8 mouse cellular contexts compared by ENCODE assay signal in genomic region chr3:95317414-95318080, GRCm38 (mm10). TPM values are rescaled to one million over a fixed set of nuclear protein-coding genes. Genes with fewer than 3 reads are reported as not detected.
A peak's percentile ranks its signal among the peaks of the same experiment; 100 is the strongest.
DNase-seq lines count a peak whose midpoint lies in the region; ATAC-seq and TF ChIP-seq lines count a peak whose summit lies in the region.

No protein-coding gene starts in this region.

- peak overlapping the region; percentile 21 for H3K9ac ChIP-seq in heart, adult 2 months (ENCODE audit: low read depth, low read length)
- H3K9ac ChIP-seq in liver, embryonic 14.5 days (replicated peaks): no peak overlapping the region; the same call in 1 of the 2 replicates
- no peak overlapping the region for H3K9ac ChIP-seq in neural tube, embryonic 12.5 days

- peaks cover 8% of the 10 kb centered on the region; the same call in 1 of the 2 replicates for H3K36me3 ChIP-seq in heart, adult 2 months (ENCODE audit: control insufficient read depth, insufficient read depth, low read length)
- H3K36me3 ChIP-seq in liver, embryonic 14.5 days (replicated peaks; ENCODE audit: control insufficient read depth, insufficient read depth, low read depth): peaks cover 32% of the 10 kb centered on the region
- H3K36me3 ChIP-seq in neural tube, embryonic 12.5 days: peaks cover 28% of the 10 kb centered on the region

- TF ChIP-seq EP300 in heart, adult 2 months (IDR thresholded peaks at IDR 0.05; ENCODE audit: insufficient read depth, low read depth, low read length): no peak
- TF ChIP-seq EP300 in liver, embryonic 14.5 days (IDR thresholded peaks at IDR 0.05; ENCODE audit: low read depth): no peak

- WGBS in heart, adult 2 months: 15% methylated on average over 12 of the region's 12 CpGs
- WGBS in liver, embryonic 14.5 days (ENCODE audit: insufficient replicate concordance): 30% methylated on average over 12 of the region's 12 CpGs
- 25% methylated on average over 12 of the region's 12 CpGs for WGBS in neural tube, embryonic 12.5 days

- no peak overlapping the region for H3K4me3 ChIP-seq in heart, adult 2 months
- no peak overlapping the region for H3K4me3 ChIP-seq in liver, embryonic 14.5 days (ENCODE audit: insufficient read depth in 1 of 2, low read depth in 2 of 2, low read length in 2 of 2)
- H3K4me3 ChIP-seq in neural tube, embryonic 12.5 days: no peak overlapping the region

- no peaks in the 10 kb centered on the region for H3K27me3 ChIP-seq in heart, adult 2 months (ENCODE audit: control insufficient read depth, insufficient read depth, low read length)
- H3K27me3 ChIP-seq in liver, embryonic 14.5 days (ENCODE audit: control insufficient read depth, insufficient read depth, low read length): no peaks in the 10 kb centered on the region
- no peaks in the 10 kb centered on the region for H3K27me3 ChIP-seq in neural tube, embryonic 12.5 days (replicated peaks)

- no peak for TF ChIP-seq POLR2A in heart, adult 2 months (IDR thresholded peaks at IDR 0.05; ENCODE audit: insufficient read depth, low read depth, low read length)

- peak overlapping the region; percentile 99 for H3K4me2 ChIP-seq in liver, embryonic 14.5 days (ENCODE audit: low read depth)
- H3K4me2 ChIP-seq in neural tube, embryonic 12.5 days (replicated peaks): peak overlapping the region; percentile 32; the same call in 1 of the 2 replicates

- peak; percentile 22; the same call in 1 of the 2 replicates for ATAC-seq in common myeloid progenitor, adult 5-6 weeks (replicated peaks; ENCODE audit: low read depth, poor library complexity, severe bottlenecking)
- no peak for ATAC-seq in liver, embryonic 14.5 days (ENCODE audit: insufficient read depth)
- ATAC-seq in neural tube, embryonic 12.5 days (ENCODE audit: low FRiP score, low read depth): no peak

- H3K27ac ChIP-seq in heart, adult 2 months: peak overlapping the region; percentile 36
- H3K27ac ChIP-seq in liver, embryonic 14.5 days: peak overlapping the region; percentile 1; the same call in 1 of the 2 replicates
- H3K27ac ChIP-seq in neural tube, embryonic 12.5 days: no peak overlapping the region

- no peaks in the 10 kb centered on the region for H3K9me3 ChIP-seq in liver, embryonic 14.5 days (ENCODE audit: control insufficient read depth, low read length)
- H3K9me3 ChIP-seq in neural tube, embryonic 12.5 days: no peaks in the 10 kb centered on the region

- peak; percentile 73 for DNase-seq in 416B (ENCODE audit: low read depth)
- DNase-seq in MN1 (ENCODE audit: low spot score): peak; percentile 72
- peak; percentile 56 to 67 for DNase-seq in heart, adult 2 months
- peak; percentile 86 for DNase-seq in kidney, adult 9 months
- peak in 1 of 3 experiments; percentile 42 for DNase-seq in liver, embryonic 14.5 days (ENCODE audit: low read depth in 3 of 3, low spot score in 3 of 3)
- DNase-seq in thymus, postnatal 0 days (ENCODE audit: low spot score): peak; percentile 61

- no peaks in the 10 kb centered on the region for H3K79me2 ChIP-seq in heart, adult 2 months (replicated peaks; ENCODE audit: control insufficient read depth, insufficient read depth, low read length)

- peaks cover 14% of the 10 kb centered on the region for H3K4me1 ChIP-seq in heart, adult 2 months (ENCODE audit: control insufficient read depth, insufficient read depth, low read length)
- H3K4me1 ChIP-seq in liver, embryonic 14.5 days (replicated peaks; ENCODE audit: control insufficient read depth in 2 of 2, insufficient read depth in 2 of 2, low read length in 1 of 2): peaks cover 34 to 47% of the 10 kb centered on the region in 2 experiments
- H3K4me1 ChIP-seq in neural tube, embryonic 12.5 days: peaks cover 27% of the 10 kb centered on the region

- peak; percentile 83 for TF ChIP-seq CTCF in heart, adult 2 months (IDR thresholded peaks at IDR 0.05)
- TF ChIP-seq CTCF in liver, embryonic 14.5 days (IDR thresholded peaks at IDR 0.05; ENCODE audit: low read depth): peak; percentile 92

- intact Hi-C loops in heart, adult 2 months (cut with DNase I): no loop called here

RNA-seq across cellular contexts. Expression of gene Cers2, which starts 3.0 kb away (rescaled TPM):
- 94.9 and 102 TPM in 2 replicates for total RNA-seq in common myeloid progenitor, adult 5-6 weeks (2017)
- 10 to 100 TPM; 35.3 to 39.3 TPM for total RNA-seq in heart, adult 2 months (2021)
- 65.6 and 69.1 TPM in 2 replicates for polyA plus RNA-seq in heart, adult 2 months (2012; rRNA removed)
- 55.1 and 63.8 TPM in 2 replicates for polyA plus RNA-seq in liver, embryonic 14.5 days (2012; rRNA removed)
- polyA plus RNA-seq in liver, embryonic 14.5 days (2014; fragmentation: Nextera tagmentation; extraction: Ambion mirVana): 80.2 and 88.2 TPM in 2 replicates
- polyA plus RNA-seq in neural tube, embryonic 12.5 days (2016; fragmentation: Nextera tagmentation; extraction: Ambion mirVana): 104 and 110 TPM in 2 replicates
- polyA plus RNA-seq in thymus, postnatal 0 days (2015; fragmentation: Nextera tagmentation; extraction: Ambion mirVana): 120 and 126 TPM in 2 replicates

RNA-seq across cellular contexts. Expression of gene Anxa9, which starts 10.6 kb away (rescaled TPM):
- 5.9 and 12.1 TPM in 2 replicates for total RNA-seq in common myeloid progenitor, adult 5-6 weeks (2017)
- under 1 TPM; 0.59 to 0.68 TPM for total RNA-seq in heart, adult 2 months (2021)
- 1.1 and 1.6 TPM in 2 replicates for polyA plus RNA-seq in heart, adult 2 months (2012; rRNA removed)
- polyA plus RNA-seq in liver, embryonic 14.5 days (2012; rRNA removed): 2.5 and 2.6 TPM in 2 replicates
- 2.8 and 3.8 TPM in 2 replicates for polyA plus RNA-seq in liver, embryonic 14.5 days (2014; fragmentation: Nextera tagmentation; extraction: Ambion mirVana)
- 0.94 and 1.2 TPM in 2 replicates for polyA plus RNA-seq in neural tube, embryonic 12.5 days (2016; fragmentation: Nextera tagmentation; extraction: Ambion mirVana)
- polyA plus RNA-seq in thymus, postnatal 0 days (2015; fragmentation: Nextera tagmentation; extraction: Ambion mirVana): 0.50 and 0.73 TPM in 2 replicates

RNA-seq across cellular contexts. Expression of gene Prune1, which starts 35.7 kb away (rescaled TPM):
- 8.4 and 10.3 TPM in 2 replicates for total RNA-seq in common myeloid progenitor, adult 5-6 weeks (2017)
- total RNA-seq in heart, adult 2 months (2021): 10 to 100 TPM; 23.4 to 26.1 TPM
- 28.4 and 45.8 TPM in 2 replicates for polyA plus RNA-seq in heart, adult 2 months (2012; rRNA removed)
- 8.0 TPM in 2 replicates for polyA plus RNA-seq in liver, embryonic 14.5 days (2012; rRNA removed)
- polyA plus RNA-seq in liver, embryonic 14.5 days (2014; fragmentation: Nextera tagmentation; extraction: Ambion mirVana): 6.8 and 7.3 TPM in 2 replicates
- 34.9 and 36.1 TPM in 2 replicates for polyA plus RNA-seq in neural tube, embryonic 12.5 days (2016; fragmentation: Nextera tagmentation; extraction: Ambion mirVana)
- polyA plus RNA-seq in thymus, postnatal 0 days (2015; fragmentation: Nextera tagmentation; extraction: Ambion mirVana): 9.0 and 10.1 TPM in 2 replicates

RNA-seq across cellular contexts. Expression of gene Mindy1, which starts 36.4 kb away (rescaled TPM):
- total RNA-seq in common myeloid progenitor, adult 5-6 weeks (2017): 26.2 and 31.4 TPM in 2 replicates
- total RNA-seq in heart, adult 2 months (2021): 10 to 100 TPM; 17.5 to 21.3 TPM
- polyA plus RNA-seq in heart, adult 2 months (2012; rRNA removed): 32.2 and 36.9 TPM in 2 replicates
- 13.2 and 13.6 TPM in 2 replicates for polyA plus RNA-seq in liver, embryonic 14.5 days (2012; rRNA removed)
- polyA plus RNA-seq in liver, embryonic 14.5 days (2014; fragmentation: Nextera tagmentation; extraction: Ambion mirVana): 16.1 and 16.8 TPM in 2 replicates
- 51.3 and 51.5 TPM in 2 replicates for polyA plus RNA-seq in neural tube, embryonic 12.5 days (2016; fragmentation: Nextera tagmentation; extraction: Ambion mirVana)
- polyA plus RNA-seq in thymus, postnatal 0 days (2015; fragmentation: Nextera tagmentation; extraction: Ambion mirVana): 20.1 and 22.8 TPM in 2 replicates

RNA-seq across cellular contexts. Expression of gene Setdb1, which starts 39.5 kb away (rescaled TPM):
- total RNA-seq in common myeloid progenitor, adult 5-6 weeks (2017): 35.8 and 44.9 TPM in 2 replicates
- 10 to 100 TPM; 10.4 to 12.2 TPM for total RNA-seq in heart, adult 2 months (2021)
- polyA plus RNA-seq in heart, adult 2 months (2012; rRNA removed): 8.0 and 12.6 TPM in 2 replicates
- 11.2 and 14.1 TPM in 2 replicates for polyA plus RNA-seq in liver, embryonic 14.5 days (2012; rRNA removed)
- polyA plus RNA-seq in liver, embryonic 14.5 days (2014; fragmentation: Nextera tagmentation; extraction: Ambion mirVana): 13.4 and 15.2 TPM in 2 replicates
- polyA plus RNA-seq in neural tube, embryonic 12.5 days (2016; fragmentation: Nextera tagmentation; extraction: Ambion mirVana): 48.9 and 57.2 TPM in 2 replicates
- polyA plus RNA-seq in thymus, postnatal 0 days (2015; fragmentation: Nextera tagmentation; extraction: Ambion mirVana): 22.6 and 23.8 TPM in 2 replicates
